Mouse (Mus musculus) liver, adult 2 months (tissue): ENCODE measurements around the gene H2-Aa.

Experiments used
- CTCF ChIP-seq: fragments of 200-500 bp; IDR thresholded peaks from 2 replicates; pipeline ENCODE4 v1.5.1; 2011; ENCODE audit warnings: low read depth, low read length, control low read depth
- POLR2A ChIP-seq: fragments of 200-500 bp; IDR thresholded peaks from 2 replicates; pipeline ENCODE4 v1.6.1; 2011; ENCODE audit warnings: low read length, control low read depth; ENCODE audit not compliant: insufficient read depth; ENCODE audit errors: extremely low read depth

- TF ChIP-seq POLR2A (no peak), CTCF (no peak)
Measured at GRCm38 (mm10) chr17:34307216-34307615, 19.6 kb upstream of the H2-Aa start.
